Mouse (Mus musculus) central nervous system, embryonic 11.5 days (tissue): ENCODE measurements around the gene Cyp2r1. TPM values are rescaled to one million over a fixed set of nuclear protein-coding genes. Genes with fewer than 3 reads are reported as not detected.

Experiments
- polyA plus RNA-seq: library from polyadenylated mRNA; depleted of rRNA; stranded (reverse); fragments of >200 nt; gene quantifications from 2 replicates; pipeline ENCODE4 v1.2.3, GENCODE M21; 2012; rRNA removed

The Cyp2r1 gene
- 0.47 and 0.77 TPM in 2 replicates for polyA plus RNA-seq

DNA sequence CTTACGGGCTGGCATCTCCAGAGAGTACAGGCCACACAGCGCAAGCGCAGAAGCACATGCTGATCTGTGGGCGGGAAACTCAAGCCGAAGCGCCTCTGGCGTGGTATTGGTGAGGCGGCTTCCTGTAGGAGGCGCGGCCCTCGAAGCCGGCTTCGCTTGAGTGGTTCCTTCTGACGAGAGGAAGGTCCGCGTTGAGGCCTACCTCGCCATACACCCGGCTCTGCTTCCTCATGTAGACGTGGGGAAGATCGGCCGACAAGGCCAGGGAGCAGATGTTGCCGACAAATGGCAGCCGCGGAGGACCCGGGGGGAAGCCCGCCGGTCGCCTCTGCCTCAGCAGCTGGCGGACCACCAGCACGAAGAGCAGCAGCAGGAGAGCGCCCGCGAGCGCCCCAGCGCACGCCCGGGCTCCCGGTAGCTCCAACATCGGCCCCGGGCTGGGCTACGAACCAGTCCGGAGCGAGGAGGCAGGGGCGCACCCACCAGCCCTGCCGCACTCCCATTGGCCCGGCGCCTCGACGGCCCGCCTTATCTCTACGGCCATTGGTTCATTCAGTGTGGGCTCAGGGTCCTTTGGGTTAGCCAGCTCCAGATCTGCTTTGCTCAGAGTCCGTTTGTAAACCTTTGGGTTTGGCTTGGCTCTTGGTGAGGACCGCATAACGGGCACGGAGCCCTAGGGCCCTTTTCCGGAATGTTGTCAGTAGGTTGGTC is at the start of gene Cyp2r1:
Cyp2r1 (minus strand) TSS at position 442 of the 711 bp plus-strand sequence.

Other genes with a start within 250 kb of the Cyp2r1 start
- 8.9 and 13.3 TPM in 2 replicates for gene Pde3b, start 147.7 kb downstream of the Cyp2r1 start, polyA plus RNA-seq
- 19.9 and 24.0 TPM in 2 replicates for gene Calca, start 73.4 kb upstream of the Cyp2r1 start, polyA plus RNA-seq
- gene Calcb, start 155.7 kb upstream of the Cyp2r1 start, polyA plus RNA-seq: 0.58 TPM in 1 of 2 replicates, not detected in the other
- gene Insc, start 180.7 kb upstream of the Cyp2r1 start, polyA plus RNA-seq: 2.2 and 4.3 TPM in 2 replicates